Comparison of ENCODE assay signal across 1 mouse cellular context in genomic region chr1:191334500-191334899, GRCm38 (mm10).
TF ChIP-seq lines count a peak whose summit lies in the region.

No protein-coding gene starts in this region.

TF ChIP-seq in MEL, 35 proteins besides CTCF, POLR2A, EP300 and RAD21 (continued from another document):
- TF ChIP-seq NELFE (IDR thresholded peaks at IDR 0.05; ENCODE audit: low read depth, low read length): no peak
- no peak for TF ChIP-seq TCF12 (IDR thresholded peaks at IDR 0.05; ENCODE audit: low read depth, low read length)
TF ChIP-seq in MEL: peak in this region for 0.
